Mouse (Mus musculus): Measurements from ENCODE around the gene Slc35d2.

Gene Slc35d2

DNA sequence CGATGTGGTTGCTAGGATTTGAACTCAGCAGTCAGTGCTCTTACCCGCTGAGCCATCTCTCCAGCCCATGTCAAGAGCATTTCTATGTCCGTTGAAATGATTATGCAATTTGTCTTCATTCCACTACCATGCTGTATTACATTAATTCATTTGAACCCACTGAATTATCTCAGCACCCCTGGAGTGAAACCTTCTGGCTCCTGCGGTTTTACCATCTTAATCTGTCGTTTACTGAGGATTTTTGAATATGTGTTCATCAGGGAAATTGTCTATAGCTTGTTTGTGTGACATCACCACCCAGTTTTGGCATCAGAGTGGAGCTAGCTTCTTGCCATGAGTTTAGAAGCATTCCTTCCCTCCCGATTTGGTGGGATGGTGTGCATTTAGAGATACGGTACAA lies 38.2 kb downstream of the Slc35d2 start:
- POLR2A ChIA-PET = interaction anchor here in 1 of 4 experiments (1.0 to 5.2 kb wide), 3 partner anchors 10 to 111 kb away, joined by 3 to 40 read pairs (median 3); no protein-coding TSS in a partner anchor
- CTCF ChIA-PET = interaction anchor here in 3 of 4 experiments (0.6 to 2.1 kb wide), 3 partner anchors 31 to 53 kb away, joined by 3 to 9 read pairs (median 7); no protein-coding TSS in a partner anchor

DNA sequence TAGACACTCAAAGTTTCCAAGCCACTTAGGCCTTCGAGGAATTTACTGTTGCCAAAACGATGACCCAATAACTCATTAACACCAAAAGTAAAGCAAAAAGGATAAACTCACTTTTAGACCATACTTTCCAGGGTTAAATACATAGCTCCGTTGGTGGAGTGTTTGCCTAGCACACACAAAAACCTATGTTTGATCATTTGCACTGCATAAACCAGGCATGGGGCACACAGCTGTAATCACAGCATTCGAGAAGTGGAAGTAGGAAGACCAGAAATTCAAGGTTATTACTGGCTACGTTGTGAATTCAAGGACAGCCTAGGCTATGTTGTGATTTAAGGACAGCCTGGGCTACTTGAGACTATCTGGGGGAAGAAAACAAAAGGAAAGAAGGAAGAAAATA lies 38.9 kb downstream of the Slc35d2 start:
- ChIA-PET CTCF (interaction anchor here in 2 of 4 experiments (0.6 to 1.2 kb wide), 2 partner anchors 10 to 52 kb away, joined by 3 to 7 read pairs; no protein-coding TSS in a partner anchor), POLR2A (interaction anchor here in 1 of 4 experiments (1.2 to 5.2 kb wide), 2 partner anchors 9 kb away, joined by 4 to 40 read pairs; no protein-coding TSS in a partner anchor)

DNA sequence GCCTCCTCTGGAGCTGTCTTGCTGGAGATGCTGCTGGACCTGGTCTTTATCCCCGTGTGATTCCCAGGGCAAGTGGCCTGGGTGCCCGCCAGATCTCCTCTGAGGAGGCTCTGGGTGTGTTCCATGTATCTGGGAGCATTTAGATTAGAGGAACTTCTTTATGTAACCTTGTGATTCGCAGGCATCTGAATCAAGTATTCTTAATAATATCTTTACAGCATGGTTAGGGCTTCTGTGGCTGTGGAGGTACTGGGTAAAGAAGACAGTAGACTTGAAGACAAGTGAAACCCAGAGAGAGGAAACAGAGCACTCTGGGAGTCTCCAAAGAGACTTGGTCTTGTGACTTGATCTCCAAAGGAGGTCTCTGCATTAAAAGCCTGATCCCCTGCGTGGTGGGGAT lies 40.0 kb downstream of the Slc35d2 start, which contains the start of gene Hsd17b3:
Hsd17b3 (minus strand) TSS at position 101 of the 400 bp plus-strand sequence.
- CTCF ChIA-PET = interaction anchor here in 2 of 4 experiments (0.6 to 1.7 kb wide), 2 partner anchors 11 to 27 kb away, joined by 3 to 5 read pairs; no protein-coding TSS in a partner anchor
- POLR2A ChIA-PET = interaction anchor here in 1 of 4 experiments (0.6 to 5.2 kb wide), 2 partner anchors 8 to 66 kb away, joined by 3 to 40 read pairs; no protein-coding TSS in a partner anchor

DNA sequence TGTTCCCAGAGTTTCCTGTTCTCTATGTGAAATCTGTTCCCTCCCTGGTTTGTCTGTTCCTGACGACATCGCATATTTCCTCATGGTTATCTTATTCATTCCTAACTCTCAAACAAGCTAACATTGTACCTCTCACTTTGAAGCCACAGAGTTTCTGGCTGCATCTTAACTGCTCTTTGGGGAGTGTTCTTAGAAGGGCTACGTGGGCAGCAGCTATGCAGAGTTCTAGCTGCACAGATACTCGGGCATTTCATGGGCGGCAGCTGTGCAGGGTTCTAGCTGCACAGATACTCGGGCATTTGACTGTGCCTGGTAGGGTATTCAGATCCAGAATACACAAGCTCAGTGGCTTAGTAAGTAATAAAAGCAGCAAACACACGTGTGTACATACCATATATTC lies 41.1 kb downstream of the Slc35d2 start:
- CTCF ChIA-PET = interaction anchor here in 1 of 4 experiments (1.7 kb wide), 1 partner anchor 12 kb away, joined by 5 read pairs; no protein-coding TSS in a partner anchor
- POLR2A ChIA-PET = no interaction called here

DNA sequence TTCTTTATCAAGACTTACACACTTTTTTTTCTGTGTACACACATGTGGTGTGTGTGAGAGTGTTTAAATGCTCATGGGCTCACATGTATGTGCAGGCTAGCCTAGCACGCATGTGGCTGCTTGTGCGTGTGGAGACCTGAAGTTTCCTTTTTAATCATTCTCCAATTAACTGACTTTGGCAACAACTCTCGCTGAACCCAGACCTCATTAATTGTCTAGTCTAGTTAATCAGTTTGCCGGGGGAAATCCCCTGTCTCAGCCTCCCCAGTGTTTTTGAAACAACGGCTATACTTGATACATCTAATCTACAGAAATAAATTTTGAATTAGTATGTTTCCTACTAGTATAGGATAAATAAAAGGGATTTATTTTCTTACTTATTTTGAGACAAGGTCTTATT lies 43.1 kb downstream of the Slc35d2 start:
- POLR2A ChIA-PET = interaction anchor here in 1 of 4 experiments (0.6 to 1.4 kb wide), 2 partner anchors 25 to 29 kb away, joined by 3 read pairs; no protein-coding TSS in a partner anchor
- CTCF ChIA-PET = no interaction called here

DNA sequence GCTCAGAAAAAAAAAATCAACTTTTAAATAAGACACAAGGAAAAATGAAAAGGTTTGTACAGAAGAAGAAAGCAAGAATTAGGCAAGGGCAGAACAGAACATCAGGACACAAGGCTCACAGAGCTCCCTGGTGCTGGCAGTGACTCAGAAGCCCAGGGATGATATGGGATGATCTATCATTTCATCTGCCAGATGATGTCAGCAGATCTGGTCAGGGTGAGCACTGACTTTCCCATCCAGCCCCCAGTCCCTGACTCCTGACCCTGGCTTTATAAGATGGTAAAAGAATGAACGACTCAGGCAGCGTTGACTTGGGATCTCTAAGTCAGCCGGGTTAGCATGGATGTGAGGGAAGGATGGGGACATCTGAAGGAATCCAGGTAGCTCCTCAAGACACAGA lies 45.8 kb downstream of the Slc35d2 start:
- POLR2A ChIA-PET = interaction anchor here in 2 of 4 experiments (0.9 to 5.1 kb wide), 3 partner anchors 8 to 286 kb away, joined by 3 to 40 read pairs (median 4); partner anchors contain the start of gene Hsd17b3 (in 1 of the 2)
- CTCF ChIA-PET = interaction anchor here (1.2 to 1.7 kb wide), 4 partner anchors 15 to 98 kb away, joined by 3 to 6 read pairs (median 4); no protein-coding TSS in a partner anchor

DNA sequence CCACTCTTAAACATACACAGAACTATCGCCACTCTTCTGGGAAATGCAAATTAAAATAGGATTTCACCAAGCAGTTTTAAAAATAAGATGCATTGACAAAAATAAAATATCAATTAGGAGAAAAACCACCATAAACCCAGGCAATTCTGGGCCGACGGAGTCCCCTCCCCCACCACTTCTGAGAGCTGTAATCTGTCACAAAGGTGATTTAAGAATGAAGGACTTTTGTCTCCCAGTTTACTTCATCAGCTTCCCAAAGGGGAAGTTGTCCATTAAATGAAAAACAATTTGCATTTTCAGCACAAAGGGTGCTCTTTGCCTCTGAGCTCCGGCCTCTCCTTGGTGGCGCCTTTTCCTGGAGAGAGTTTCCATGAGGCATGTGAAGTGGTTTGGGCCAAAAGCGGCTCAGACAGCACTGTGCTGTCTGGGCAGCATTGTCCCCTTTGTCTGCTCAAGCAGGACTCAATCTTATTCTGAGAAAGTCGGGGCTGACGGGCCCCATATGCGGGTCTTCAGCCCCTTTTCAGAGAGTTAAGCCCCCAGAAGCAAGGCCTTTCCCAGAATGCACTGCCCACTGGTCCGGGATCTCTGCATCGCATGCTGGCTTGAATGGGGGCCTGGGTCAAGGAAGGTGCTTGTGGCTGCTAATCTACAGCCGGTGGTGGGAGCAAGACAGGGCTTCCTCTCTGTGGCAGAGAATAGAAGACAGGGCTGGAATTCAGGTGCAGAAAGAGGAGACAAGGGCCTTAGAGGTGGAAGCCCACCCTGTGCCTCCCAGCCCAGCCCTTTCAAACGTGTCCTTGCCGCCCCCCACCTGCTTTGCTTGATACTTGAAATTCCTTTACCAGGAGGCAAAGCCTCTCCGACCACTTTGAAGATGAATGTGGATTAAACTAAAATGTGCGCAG lies 47.9 kb downstream of the Slc35d2 start:
- POLR2A ChIA-PET = interaction anchor here (0.6 to 5.1 kb wide), 24 partner anchors 9 to 1155 kb away, joined by 3 to 40 read pairs (median 4); partner anchors contain the start of genes Cdk20 (in 1 of the 4) and Hsd17b3 (in 1 of the 4)
- CTCF ChIA-PET = interaction anchor here in 3 of 4 experiments (1.0 to 2.4 kb wide), 5 partner anchors 17 to 412 kb away, joined by 3 to 9 read pairs (median 4); no protein-coding TSS in a partner anchor

DNA sequence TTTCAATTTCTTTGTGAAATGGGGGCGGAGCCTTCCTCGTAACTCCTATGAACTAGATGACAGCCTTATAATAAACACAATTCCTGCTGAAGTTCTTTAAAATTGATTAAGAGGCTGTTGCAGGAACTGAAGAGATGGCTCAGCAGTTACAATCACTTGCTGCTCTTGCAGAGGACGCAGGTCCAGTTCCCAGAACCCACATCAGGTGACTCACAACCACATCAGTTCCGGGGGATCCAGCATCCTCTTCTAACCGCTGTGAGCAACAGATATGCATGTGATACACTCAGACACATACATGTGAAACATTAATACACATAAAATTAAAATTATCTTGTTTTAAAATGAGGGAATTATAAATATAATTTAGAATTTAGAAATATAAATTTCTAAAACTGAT lies 51.6 kb downstream of the Slc35d2 start:
- POLR2A ChIA-PET = interaction anchor here in 1 of 4 experiments (1.0 kb wide), 1 partner anchor 14 kb away, joined by 3 read pairs; no protein-coding TSS in a partner anchor
- CTCF ChIA-PET = interaction anchor here in 2 of 4 experiments (0.9 to 1.9 kb wide), 2 partner anchors 22 to 149 kb away, joined by 3 to 8 read pairs; no protein-coding TSS in a partner anchor

DNA sequence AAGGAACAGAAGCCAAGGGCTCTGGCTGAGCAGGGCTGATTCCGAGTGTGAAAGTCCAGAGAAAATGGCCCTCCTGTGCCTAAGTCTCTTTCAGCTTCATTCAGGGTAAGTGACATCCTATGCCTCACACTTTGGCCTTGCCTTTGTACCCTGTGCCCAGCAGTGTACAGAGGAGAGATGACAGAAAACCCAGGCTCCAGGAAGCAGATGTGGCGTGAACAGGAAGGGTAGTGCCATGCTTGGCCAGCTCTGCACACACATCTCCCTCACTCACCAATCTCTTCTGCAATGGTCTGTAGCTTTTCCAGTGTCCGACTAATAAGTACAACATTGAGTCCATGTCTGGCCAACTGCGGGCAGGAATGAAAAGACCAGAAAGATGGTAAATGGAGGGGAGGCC lies 53.1 kb downstream of the Slc35d2 start:
- ChIA-PET CTCF (interaction anchor here in 1 of 4 experiments (0.6 to 1.9 kb wide), 3 partner anchors 23 to 105 kb away, joined by 3 to 8 read pairs (median 3); no protein-coding TSS in a partner anchor), POLR2A (interaction anchor here in 1 of 4 experiments (0.9 to 1.5 kb wide), 5 partner anchors 16 to 262 kb away, joined by 3 to 4 read pairs (median 3); partner anchors contain the start of gene Zfp367)

DNA sequence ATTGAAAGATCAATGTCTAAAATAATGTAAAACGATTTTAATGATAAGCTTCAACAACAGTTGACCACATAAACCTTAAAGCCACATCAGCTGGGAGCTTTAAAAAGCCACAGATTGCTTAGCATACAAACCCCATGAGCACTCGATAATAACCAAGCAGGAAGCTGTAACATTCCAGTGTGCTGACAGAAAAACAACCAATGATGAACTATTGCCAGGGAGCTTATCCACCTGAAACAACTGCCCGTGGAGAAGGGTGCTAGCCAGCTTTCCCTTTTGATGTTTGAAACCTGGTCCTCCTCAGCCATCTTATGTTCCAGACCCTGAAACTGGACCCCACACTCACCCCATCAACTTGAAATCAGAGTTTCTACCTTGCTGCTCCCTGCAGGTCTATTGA lies 62.5 kb downstream of the Slc35d2 start:
- ChIA-PET CTCF (interaction anchor here in 3 of 4 experiments (0.6 to 1.5 kb wide), 3 partner anchors 13 to 32 kb away, joined by 3 to 4 read pairs (median 3); no protein-coding TSS in a partner anchor), POLR2A (interaction anchor here in 1 of 4 experiments (0.6 to 1.6 kb wide), 5 partner anchors 13 to 127 kb away, joined by 4 to 9 read pairs (median 4); no protein-coding TSS in a partner anchor)

DNA sequence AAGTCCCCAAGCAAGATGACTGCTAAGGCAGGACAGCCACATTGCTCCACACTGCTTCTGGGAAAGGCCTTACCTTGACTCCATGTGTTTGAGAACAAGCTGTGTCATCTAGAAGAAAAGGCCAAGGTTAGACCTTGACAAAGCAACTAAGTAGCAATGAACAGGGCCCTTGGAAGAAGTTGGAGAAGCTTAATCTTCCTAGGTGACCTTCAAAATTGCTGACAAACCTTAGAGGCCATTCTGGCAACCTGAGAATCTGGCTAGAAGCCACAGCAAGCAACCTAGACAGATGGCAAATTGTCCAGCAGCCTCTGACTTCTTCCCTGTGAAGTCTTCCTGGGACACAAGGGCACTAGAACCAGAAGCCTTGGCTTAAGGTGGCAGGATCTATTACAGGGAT lies 64.9 kb downstream of the Slc35d2 start:
- POLR2A ChIA-PET = interaction anchor here in 1 of 4 experiments (0.5 kb wide), 1 partner anchor 10 kb away, joined by 3 read pairs; no protein-coding TSS in a partner anchor
- CTCF ChIA-PET = no interaction called here

DNA sequence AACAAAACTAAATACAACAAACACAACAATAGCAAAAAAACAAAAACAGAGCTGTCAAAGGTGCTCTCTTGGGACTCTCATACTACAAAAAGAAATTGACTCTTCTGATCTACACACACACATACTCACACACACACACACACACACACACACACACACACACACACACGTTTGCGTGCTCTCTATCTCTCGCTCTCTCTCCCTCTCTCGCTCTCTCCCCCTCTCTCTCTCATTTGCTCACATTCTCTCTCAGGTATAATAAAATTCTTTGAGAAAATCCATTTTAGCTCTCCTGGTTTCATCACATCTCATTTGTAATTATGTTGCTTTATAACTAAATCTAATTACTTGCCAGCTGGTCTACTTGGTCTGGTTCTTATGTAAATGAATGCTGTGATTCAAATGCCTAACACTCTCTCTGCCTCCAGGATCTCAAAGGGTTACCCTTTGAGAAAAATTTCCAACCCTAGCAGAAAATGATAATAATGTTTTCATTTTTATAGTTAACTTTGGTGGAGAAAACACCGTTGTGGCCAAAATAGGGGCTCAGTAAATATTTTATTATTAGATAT lies 68.1 kb downstream of the Slc35d2 start:
- CTCF ChIA-PET = interaction anchor here in 2 of 4 experiments (0.7 to 2.0 kb wide), 2 partner anchors 31 to 332 kb away, joined by 6 to 10 read pairs; no protein-coding TSS in a partner anchor
- POLR2A ChIA-PET = interaction anchor here in 1 of 4 experiments (0.7 kb wide), 1 partner anchor 157 kb away, joined by 5 read pairs; no protein-coding TSS in a partner anchor

DNA sequence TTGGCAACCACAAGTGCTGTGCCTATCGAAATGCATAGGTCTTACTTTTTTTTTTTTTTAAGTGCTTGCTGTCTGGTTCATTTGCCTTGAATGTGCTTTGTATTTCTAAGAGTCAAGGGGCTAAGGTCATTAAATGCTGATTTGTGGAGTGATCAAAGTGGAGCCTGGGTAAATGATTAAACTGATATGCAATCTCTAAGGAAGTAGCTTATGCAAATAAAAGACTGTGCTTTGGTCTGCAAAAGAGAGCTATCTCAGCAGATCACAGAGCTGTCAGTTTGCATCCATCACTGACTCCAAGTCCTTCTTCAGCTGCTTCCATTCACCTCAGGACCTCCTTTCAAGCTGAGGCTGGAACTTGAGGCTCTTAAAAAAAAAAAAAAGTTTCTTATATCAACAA lies 75.2 kb downstream of the Slc35d2 start:
- ChIA-PET CTCF (interaction anchor here in 3 of 4 experiments (0.6 to 2.2 kb wide), 8 partner anchors 13 to 541 kb away, joined by 3 to 9 read pairs (median 4); no protein-coding TSS in a partner anchor), POLR2A (interaction anchor here (0.6 to 1.8 kb wide), 9 partner anchors 8 to 540 kb away, joined by 3 to 7 read pairs (median 4); no protein-coding TSS in a partner anchor)

DNA sequence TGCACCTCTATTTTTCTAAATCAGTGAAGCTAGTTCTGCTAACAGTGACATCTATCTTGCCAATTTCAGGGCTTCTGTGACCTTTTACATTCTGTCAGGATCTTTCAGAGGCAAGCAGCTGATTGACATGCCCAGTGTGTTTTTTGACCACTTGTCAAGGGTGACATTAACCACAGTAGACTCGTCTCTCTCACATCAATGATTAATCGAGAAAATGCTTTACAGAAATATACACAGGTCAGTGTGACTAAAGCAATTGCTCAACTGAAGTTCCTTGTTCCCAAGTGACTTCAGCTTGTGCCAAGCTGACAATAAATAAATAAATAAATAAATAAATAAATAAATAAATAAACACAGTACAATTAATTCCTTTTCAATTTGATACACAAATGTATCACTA lies 76.9 kb downstream of the Slc35d2 start:
- ChIA-PET CTCF (interaction anchor here in 1 of 4 experiments (0.8 kb wide), 1 partner anchor 39 kb away, joined by 3 read pairs; no protein-coding TSS in a partner anchor), POLR2A (interaction anchor here in 2 of 4 experiments (0.6 to 1.8 kb wide), 4 partner anchors 14 to 348 kb away, joined by 3 to 7 read pairs (median 4); no protein-coding TSS in a partner anchor)

DNA sequence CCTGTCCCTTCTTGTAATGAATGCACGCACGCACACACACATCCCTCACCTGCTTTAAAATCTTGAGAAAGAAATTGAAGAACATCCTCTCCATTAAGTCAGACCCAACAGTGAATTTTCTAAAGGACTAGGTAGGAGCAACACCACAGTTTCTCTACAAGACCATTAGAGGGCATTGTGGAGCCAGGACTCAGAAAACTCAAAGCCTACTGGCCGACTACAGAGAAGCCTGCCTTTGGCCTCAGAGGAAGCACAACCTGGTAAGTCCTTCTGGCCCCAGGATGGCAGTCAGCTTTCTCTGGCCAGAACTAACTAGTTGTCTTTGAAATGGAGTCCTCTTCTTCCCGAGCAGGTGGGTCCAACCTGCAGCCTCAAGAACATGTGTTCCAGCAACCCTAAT lies 78.3 kb downstream of the Slc35d2 start:
- ChIA-PET CTCF (interaction anchor here in 2 of 4 experiments (0.6 to 1.6 kb wide), 4 partner anchors 8 to 531 kb away, joined by 3 to 5 read pairs (median 4); no protein-coding TSS in a partner anchor), POLR2A (no interaction called here)

DNA sequence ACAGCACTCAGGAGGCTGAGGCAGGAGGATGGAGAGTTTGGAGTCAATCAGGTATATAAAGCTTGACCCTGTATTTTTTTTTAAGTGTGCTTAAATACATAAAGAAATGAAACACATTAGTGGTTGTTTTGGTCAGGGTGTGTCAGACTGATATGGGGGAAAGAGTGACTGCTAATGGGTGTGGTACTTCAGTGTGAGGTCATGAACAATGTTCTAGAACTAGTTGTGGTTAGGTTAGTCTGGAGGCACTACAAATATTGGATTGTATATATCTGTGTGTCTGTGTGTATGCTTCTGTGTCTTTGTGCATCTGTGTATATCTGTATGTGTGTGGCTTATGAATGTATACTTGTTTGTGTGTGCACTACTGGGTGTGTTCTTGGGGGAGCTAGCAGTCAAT lies 79.6 kb downstream of the Slc35d2 start:
- ChIA-PET POLR2A (interaction anchor here in 1 of 4 experiments (1.4 kb wide), 1 partner anchor 10 kb away, joined by 3 read pairs; no protein-coding TSS in a partner anchor), CTCF (no interaction called here)

DNA sequence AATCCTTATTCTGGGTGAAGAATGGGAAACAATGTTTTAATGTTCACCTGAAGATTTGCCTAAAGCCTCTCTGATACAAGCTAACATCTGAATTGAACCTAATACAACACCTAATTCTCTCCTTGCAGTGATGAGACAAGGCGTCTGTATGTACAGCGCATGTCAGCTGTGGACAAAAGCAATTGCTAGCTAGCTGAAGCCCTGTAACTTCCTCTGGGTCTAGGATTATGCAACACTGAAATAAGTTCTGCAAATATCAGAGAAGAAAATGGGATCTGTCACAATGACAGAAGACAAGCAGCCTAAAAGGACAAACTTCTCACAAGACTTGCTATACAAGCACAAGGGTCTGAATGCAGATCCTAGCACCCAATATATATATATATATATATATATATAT lies 80.7 kb downstream of the Slc35d2 start:
- POLR2A ChIA-PET = interaction anchor here in 1 of 4 experiments (0.9 kb wide), 1 partner anchor 34 kb away, joined by 3 read pairs; no protein-coding TSS in a partner anchor
- CTCF ChIA-PET = interaction anchor here in 2 of 4 experiments (1.6 kb wide), 2 partner anchors 10 to 51 kb away, joined by 5 read pairs; no protein-coding TSS in a partner anchor
